Mouse (Mus musculus) bone marrow, adult 2 months (tissue): ENCODE data around the gene Cnr2. TPM values are rescaled to one million over a fixed set of nuclear protein-coding genes. Genes with fewer than 3 reads are reported as not detected.

Experiments used
- H3K27ac ChIP-seq: fragments of 200-500 bp; 2 replicates; pipeline ENCODE4 v1.5.1; 2012; ENCODE audit warnings: low read depth, mild to moderate bottlenecking, control low read depth, inconsistent platforms, low read length; ENCODE audit not compliant: control insufficient read depth, poor library complexity, insufficient read depth
- H3K4me1 ChIP-seq: fragments of 200-500 bp; 2 replicates; pipeline ENCODE4 v1.6.1; 2011; ENCODE audit warnings: low read length; ENCODE audit not compliant: control insufficient read depth, insufficient read depth
- H3K4me3 ChIP-seq: fragments of 200-500 bp; replicated peaks from 2 replicates; pipeline ENCODE3; 2011; ENCODE audit warnings: mild to moderate bottlenecking, low read depth, low read length, control low read depth; ENCODE audit not compliant: control insufficient read depth
- CTCF ChIP-seq: fragments of 200-500 bp; IDR thresholded peaks from 2 replicates; pipeline ENCODE4 v1.5.1; 2011; ENCODE audit warnings: low read length, control low read depth; ENCODE audit not compliant: control insufficient read depth, insufficient read depth
- POLR2A ChIP-seq: fragments of 200-500 bp; IDR thresholded peaks from 2 replicates; pipeline ENCODE4 v1.6.1; 2011; ENCODE audit warnings: low read depth, mild to moderate bottlenecking, control low read depth, low read length, borderline replicate concordance; ENCODE audit not compliant: control insufficient read depth
- WGBS: fragments of 180-500 bp; shearing (Covaris S2); methylation state at CpG from one replicate; pipeline ENCODE4 v1.1.7; 2018; 5-methylcytosine and 5-hydroxymethylcytosine counted together
- polyA plus RNA-seq: library from polyadenylated mRNA; stranded (reverse); fragments of >200 nt; gene quantifications from 2 replicates; pipeline ENCODE4 v1.2.4, GENCODE M21; 2011; ENCODE audit warnings: low replicate concordance; ENCODE audit not compliant: missing spikeins, insufficient read depth, insufficient read length

Cnr2 gene
- polyA plus RNA-seq, 1 experiment, result 12.2 TPM

DNA sequence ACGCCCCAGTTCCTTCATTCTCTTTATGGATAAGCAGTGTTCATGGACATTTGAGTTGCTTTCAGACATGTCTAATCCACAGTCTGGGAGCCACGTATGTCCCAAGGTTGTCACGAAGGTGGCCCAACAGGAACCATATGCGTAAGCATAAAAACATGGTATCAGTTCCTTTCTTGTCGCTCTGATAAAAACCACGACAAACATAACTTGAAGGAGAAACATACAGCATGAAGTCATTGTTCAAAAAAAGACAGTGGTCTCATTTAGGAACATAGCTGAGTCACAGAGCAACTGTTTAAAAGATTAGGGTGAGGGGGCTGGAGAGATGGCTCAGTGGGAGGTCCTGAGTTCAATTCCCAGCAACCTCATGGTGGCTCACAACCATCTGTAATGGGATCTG, 47.0 kb downstream of the Cnr2 start:
- no peak overlapping the region for H3K4me3 ChIP-seq
- H3K27ac ChIP-seq, result no peak overlapping the region
- H3K4me1 ChIP-seq, result no peaks in the 10 kb centered on the region
- 41% methylated on average over 6 of the region's 6 CpGs for WGBS
- TF ChIP-seq POLR2A, result no peak
- no peak for TF ChIP-seq CTCF

DNA sequence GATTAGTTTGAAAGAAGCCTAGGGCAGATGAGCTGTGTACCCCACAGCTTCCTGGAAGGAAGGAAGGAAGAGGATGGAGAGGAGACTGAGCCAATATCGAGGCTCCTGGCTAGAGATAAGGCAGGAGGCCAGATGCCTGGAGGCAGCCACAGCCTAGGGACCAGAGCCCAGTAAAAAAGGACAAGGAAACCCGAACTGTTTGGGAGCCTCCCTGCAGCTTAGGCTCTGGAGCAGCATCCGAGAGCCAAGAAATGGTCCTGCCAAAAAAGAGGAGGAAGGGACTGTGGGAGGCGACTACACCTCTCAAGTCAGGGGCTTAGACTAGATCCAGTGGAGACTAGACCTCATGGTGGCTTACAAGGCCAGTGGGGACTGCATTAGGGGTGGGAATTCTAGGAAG, 48.2 kb downstream of the Cnr2 start:
- Histone ChIP-seq H3K27ac (no peak overlapping the region), H3K4me3 (no peak overlapping the region), H3K4me1 (peaks cover 2% of the 10 kb centered on the region; the same call in 1 of the 2 replicates)
- TF ChIP-seq POLR2A (no peak), CTCF (no peak)
- 66% methylated on average over 4 of the region's 4 CpGs for WGBS

DNA sequence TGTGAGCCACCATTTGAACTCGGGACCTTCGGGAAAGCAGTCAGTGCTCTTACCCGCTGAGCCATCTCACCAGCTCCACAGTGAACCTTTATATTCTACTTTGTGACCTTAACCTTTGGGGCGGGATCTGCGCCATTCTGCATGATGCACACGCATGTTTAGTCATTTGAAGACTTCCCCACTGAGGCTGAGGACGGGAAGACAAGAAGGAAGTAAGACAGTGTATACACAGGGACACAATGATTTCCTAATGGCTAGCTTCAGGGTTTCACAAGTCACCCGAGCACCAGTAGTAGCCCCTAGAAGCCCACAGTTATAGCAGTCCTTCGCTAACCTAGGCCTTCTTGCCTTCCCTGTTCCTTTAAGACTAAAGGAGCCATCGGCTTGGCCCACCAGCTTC, 50.5 kb downstream of the Cnr2 start:
- Histone ChIP-seq H3K4me3 (peak overlapping the region; percentile 98), H3K27ac (peak overlapping the region; percentile 89), H3K4me1 (peaks cover 2% of the 10 kb centered on the region; the same call in 1 of the 2 replicates)
- TF ChIP-seq POLR2A (no peak), CTCF (no peak)
- WGBS, result 51% methylated on average over 10 of the region's 10 CpGs

DNA sequence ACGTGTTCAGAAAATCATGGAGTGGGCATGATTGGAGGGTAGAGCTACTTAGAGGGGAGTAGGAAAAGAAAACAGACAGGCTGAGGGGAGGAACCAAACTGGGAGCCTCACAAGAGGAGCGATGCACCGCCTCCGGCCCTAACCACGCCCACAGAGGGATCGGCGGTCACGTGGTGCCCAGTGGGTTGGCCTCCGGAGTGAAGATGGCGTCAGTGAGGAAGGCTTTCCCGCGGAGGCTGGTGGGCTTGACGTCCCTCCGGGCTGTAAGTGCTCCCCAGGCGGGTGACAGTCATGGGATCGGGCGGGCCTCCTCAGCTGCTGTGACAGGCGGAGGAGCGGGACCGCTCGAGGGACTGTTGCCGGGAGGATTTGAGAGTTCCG, 51.1 kb downstream of the Cnr2 start, which contains the start of gene Hmgcl:
Hmgcl (plus strand) TSS at position 171 of the 381 bp plus-strand sequence.
- peak; percentile 96 for TF ChIP-seq POLR2A
- no peak for TF ChIP-seq CTCF
- under 1% methylated on average over 23 of the region's 23 CpGs for WGBS
- Histone ChIP-seq H3K27ac (peak within 1 kb of the TSS; percentile 89), H3K4me1 (peaks cover 2% of the 10 kb centered on the region; the same call in 1 of the 2 replicates), H3K4me3 (peak within 1 kb of the TSS; percentile 98)

DNA sequence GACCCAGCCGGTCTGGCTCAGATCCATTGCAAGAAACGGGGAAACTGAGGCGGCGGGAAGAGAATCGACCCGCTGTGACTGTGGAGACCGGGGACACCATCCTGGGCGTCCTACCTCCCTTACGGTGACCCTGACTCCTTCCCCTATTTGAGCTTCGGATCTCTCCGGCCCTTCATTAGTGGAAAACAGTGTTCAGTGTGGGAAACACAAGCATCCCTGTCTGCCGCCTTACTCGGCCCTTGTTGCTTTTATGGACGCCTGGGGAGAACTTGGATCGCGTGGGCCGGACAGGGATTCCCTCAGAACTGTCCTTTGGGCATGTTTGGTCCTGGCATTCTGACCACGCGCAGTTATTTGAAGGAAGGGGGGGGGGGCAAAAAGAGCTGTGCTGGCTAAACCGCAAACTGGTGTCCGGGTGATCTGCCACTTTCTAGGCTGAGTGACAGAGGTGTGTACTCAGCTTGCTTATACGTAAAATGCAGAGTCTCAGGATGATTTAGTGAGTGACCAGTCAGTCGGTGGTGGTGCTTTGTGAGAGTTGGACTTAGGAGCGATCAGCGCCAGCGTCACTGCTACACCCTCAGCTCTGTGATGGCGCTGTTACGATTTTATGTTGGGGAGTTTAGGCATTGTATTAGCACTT, 51.6 kb downstream of the Cnr2 start:
- Histone ChIP-seq H3K4me1 (peaks cover 2% of the 10 kb centered on the region; the same call in 1 of the 2 replicates), H3K4me3 (peak overlapping the region; percentile 98), H3K27ac (peak overlapping the region; percentile 89)
- no peak for TF ChIP-seq CTCF
- TF ChIP-seq POLR2A, result no peak
- WGBS, result under 1% methylated on average over 28 of the region's 28 CpGs

DNA sequence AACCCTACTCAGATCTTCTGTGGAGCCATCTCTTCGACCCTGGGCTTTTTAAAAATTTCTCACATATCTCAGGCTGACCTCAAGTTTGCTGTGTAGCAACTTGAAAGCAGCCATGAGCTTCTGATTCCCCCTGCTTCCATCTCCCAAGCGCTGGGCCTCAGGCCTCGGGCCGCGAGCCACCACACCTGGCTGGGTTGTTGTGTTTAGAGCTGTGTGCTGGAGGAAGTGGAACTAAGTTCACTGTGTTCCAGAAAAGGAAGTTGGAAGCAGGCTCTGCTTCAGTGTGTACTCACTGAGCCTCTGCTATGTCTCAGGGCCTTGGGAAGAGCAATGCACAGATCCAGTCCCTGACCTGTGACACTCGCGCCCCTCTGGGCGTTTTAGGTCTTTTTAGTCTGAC, 52.9 kb downstream of the Cnr2 start:
- H3K4me3 ChIP-seq, result peak overlapping the region; percentile 23
- TF ChIP-seq POLR2A (no peak), CTCF (no peak)

DNA sequence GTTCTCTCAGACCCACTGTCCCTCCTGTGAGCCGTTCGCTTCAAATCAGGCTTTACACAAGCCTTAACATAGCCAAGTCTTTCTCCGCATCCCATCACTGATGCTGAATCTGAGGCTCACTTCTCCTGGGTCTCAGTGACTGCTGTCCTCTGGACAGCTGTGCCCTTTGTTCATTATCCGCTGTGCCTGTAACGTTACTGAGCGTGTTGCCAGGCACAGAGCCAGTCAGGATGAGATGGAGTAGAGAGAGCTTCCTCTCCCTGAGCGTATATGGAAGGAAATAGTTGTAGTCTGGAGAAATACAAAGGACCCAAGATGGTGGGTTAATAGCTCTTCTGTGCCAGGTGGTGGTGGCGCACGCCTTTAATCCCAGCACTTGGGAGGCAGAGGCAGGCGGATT, 54.3 kb downstream of the Cnr2 start:
- Histone ChIP-seq H3K27ac (no peak overlapping the region), H3K4me3 (no peak overlapping the region), H3K4me1 (peaks cover 2% of the 10 kb centered on the region; the same call in 1 of the 2 replicates)
- no peak for TF ChIP-seq CTCF
- no peak for TF ChIP-seq POLR2A
- 82% methylated on average over 10 of the region's 10 CpGs for WGBS

More for the DNA sequence above, 52.9 kb downstream of the Cnr2 start:
- 59% methylated on average over 8 of the region's 8 CpGs for WGBS
- peak overlapping the region; percentile 47; the same call in 1 of the 2 replicates for H3K27ac ChIP-seq
- peaks cover 2% of the 10 kb centered on the region; the same call in 1 of the 2 replicates for H3K4me1 ChIP-seq

DNA sequence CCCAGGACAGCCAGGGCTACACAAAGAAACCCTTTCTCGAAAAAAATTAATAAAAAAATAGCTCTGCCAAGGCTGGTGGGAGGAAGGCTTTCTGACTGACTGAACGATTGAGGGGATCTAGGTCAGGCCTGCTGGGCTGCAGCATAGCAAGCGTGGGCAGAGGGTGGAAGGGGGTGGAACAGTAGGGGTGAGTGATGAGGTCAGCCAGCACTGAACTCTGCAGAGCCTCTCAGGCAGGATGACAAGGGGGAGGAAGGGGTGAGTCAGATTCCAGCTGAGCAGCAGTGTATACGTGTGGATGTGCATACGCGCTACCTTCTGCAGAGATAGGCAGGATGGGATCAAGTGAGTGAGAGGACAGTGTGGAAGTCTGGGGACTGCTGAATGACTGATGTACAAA, 54.7 kb downstream of the Cnr2 start:
- Histone ChIP-seq H3K4me1 (peaks cover 2% of the 10 kb centered on the region; the same call in 1 of the 2 replicates), H3K27ac (no peak overlapping the region), H3K4me3 (no peak overlapping the region)
- TF ChIP-seq CTCF (no peak), POLR2A (no peak)
- WGBS, result 73% methylated on average over 6 of the region's 6 CpGs
